Mouse (Mus musculus): ENCODE results near the gene Fam120c. TPM values are rescaled to one million over a fixed set of nuclear protein-coding genes. Genes with fewer than 3 reads are reported as not detected.
"Not testable (repeated sequence)": the region's sequence is repeated elsewhere in the genome, so short reads cannot be mapped to it uniquely, and the experiment has no call there.

The Fam120c gene
- polyA plus RNA-seq, 1 experiment from 2014 or later = 3.7 TPM

GRCm38 (mm10) chrX:151443637-151444036, 99.7 kb downstream of the Fam120c start:
- Histone ChIP-seq H3K27me3 (peaks cover 4% of the 10 kb centered on the region; the same call in 1 of the 2 replicates), H3K4me3 (no peak overlapping the region), H3K9me3 (no peaks in the 10 kb centered on the region), H3K36me3 (no peaks in the 10 kb centered on the region), H3K4me1 (no peaks in the 10 kb centered on the region), H3K4me2 (no peak overlapping the region), H3K27ac (no peak overlapping the region), H3K9ac (no peak overlapping the region)
- no peak for ATAC-seq (ENCODE audit: insufficient number of reproducible peaks, insufficient read depth, low FRiP score, low TSS enrichment, low read depth)

- Histone ChIP-seq H3K4me3 (no peak overlapping the region), H3K4me2 (no peak overlapping the region), H3K9me3 (no peaks in the 10 kb centered on the region), H3K36me3 (no peaks in the 10 kb centered on the region), H3K4me1 (no peaks in the 10 kb centered on the region), H3K27ac (no peak overlapping the region), H3K9ac (no peak overlapping the region), H3K27me3 (peaks cover 4% of the 10 kb centered on the region; the same call in 1 of the 2 replicates)
- no peak for ATAC-seq (ENCODE audit: insufficient number of reproducible peaks, insufficient read depth, low FRiP score, low TSS enrichment, low read depth)
- WGBS = 80% methylated on average over 1 of the region's 1 CpGs
Observed at GRCm38 (mm10) chrX:151444189-151444588, 100.2 kb downstream of the Fam120c start.

GRCm38 (mm10) chrX:151488128-151488527, 144.2 kb downstream of the Fam120c start:
- H3K27me3 ChIP-seq = no peaks in the 10 kb centered on the region; the same call in 1 of the 2 replicates
- WGBS = 76% methylated on average over 3 of the region's 3 CpGs
- H3K4me1 ChIP-seq = no peaks in the 10 kb centered on the region
- no peaks in the 10 kb centered on the region for H3K36me3 ChIP-seq
- no peak overlapping the region for H3K4me2 ChIP-seq
- no peaks in the 10 kb centered on the region for H3K9me3 ChIP-seq
- ATAC-seq (ENCODE audit: insufficient number of reproducible peaks, insufficient read depth, low FRiP score, low TSS enrichment, low read depth) = no peak
- H3K9ac ChIP-seq = no peak overlapping the region
- H3K4me3 ChIP-seq = no peak overlapping the region
- no peak overlapping the region for H3K27ac ChIP-seq

DNA sequence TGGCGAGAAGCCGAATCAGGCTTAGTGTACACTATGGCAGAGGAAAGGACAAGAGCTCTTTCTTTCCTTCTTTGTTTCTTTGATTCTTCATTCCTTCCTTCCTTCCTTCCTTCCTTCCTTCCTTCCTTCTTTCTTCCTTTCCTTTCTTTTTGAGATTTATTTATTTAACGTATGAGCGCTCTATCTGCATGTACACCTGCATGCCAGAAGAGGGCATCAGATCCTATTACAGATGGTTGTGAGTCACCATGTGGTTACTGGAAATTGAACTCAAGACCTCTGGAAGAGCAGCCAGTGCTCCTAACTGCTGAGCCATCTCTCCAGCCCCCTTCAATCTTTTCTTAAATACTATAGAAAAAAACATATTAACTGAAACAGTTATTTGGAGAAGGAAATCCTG, 149.3 kb downstream of the Fam120c start:
- WGBS = 83% methylated on average over 4 of the region's 4 CpGs
- H3K36me3 ChIP-seq; H3K4me3 ChIP-seq; H3K27ac ChIP-seq; H3K27me3 ChIP-seq; ATAC-seq (ENCODE audit: insufficient number of reproducible peaks, insufficient read depth, low FRiP score, low TSS enrichment, low read depth); H3K4me1 ChIP-seq; H3K9ac ChIP-seq; H3K9me3 ChIP-seq; H3K4me2 ChIP-seq: not testable (repeated sequence)

GRCm38 (mm10) chrX:151496596-151496995, 152.6 kb downstream of the Fam120c start:
- no peaks in the 10 kb centered on the region for H3K9me3 ChIP-seq
- no peak overlapping the region for H3K4me2 ChIP-seq
- H3K27me3 ChIP-seq = no peaks in the 10 kb centered on the region
- no peak overlapping the region for H3K4me3 ChIP-seq
- ATAC-seq (ENCODE audit: insufficient number of reproducible peaks, insufficient read depth, low FRiP score, low TSS enrichment, low read depth) = no peak
- no peaks in the 10 kb centered on the region for H3K4me1 ChIP-seq
- no peak overlapping the region for H3K27ac ChIP-seq
- H3K9ac ChIP-seq = no peak overlapping the region
- WGBS = 86% methylated on average over 1 of the region's 1 CpGs
- no peaks in the 10 kb centered on the region for H3K36me3 ChIP-seq

DNA sequence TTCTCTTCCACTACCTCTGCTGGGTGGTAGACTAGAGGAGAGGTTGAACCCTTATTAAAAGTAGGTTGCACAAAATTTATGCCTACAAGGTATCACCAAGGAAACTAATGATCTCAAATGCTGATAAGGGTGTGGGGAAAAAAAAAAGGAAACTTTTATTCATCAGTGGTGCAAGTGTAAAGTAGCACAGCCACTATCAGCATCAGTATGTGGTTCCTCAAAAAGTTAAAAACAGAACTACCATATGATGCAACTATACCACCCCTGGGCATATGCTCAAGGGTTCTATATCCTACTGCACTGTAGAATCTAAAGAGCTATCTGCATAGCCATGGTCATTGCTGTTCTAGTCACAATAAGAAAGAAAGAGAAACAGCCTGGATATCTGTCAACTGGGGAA, 164.6 kb downstream of the Fam120c start:
- no peaks in the 10 kb centered on the region for H3K4me1 ChIP-seq
- no peak overlapping the region for H3K9ac ChIP-seq
- H3K9me3 ChIP-seq = no peaks in the 10 kb centered on the region
- H3K36me3 ChIP-seq = no peaks in the 10 kb centered on the region
- H3K4me3 ChIP-seq = no peak overlapping the region
- H3K27me3 ChIP-seq = no peaks in the 10 kb centered on the region
- ATAC-seq (ENCODE audit: insufficient number of reproducible peaks, insufficient read depth, low FRiP score, low TSS enrichment, low read depth) = no peak
- H3K27ac ChIP-seq = no peak overlapping the region
- no peak overlapping the region for H3K4me2 ChIP-seq

DNA sequence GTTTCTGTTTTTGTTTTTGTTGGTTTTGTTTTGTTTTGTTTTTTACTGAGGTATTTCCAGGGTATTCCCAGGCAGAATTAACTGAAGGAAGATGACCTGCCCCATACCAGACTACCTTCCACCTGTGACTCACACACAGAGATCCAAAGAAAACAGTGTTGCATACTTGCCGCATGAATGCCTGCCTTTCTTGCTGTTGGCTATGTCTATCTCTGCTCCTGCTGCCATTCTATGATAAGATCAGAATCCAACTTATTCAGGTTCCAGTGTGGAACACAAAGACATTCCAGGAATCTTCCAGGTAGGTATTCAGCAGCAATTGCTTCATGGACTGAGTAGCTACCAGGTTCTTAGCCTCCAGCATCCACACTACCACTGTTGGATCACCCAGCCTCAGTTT, 165.9 kb downstream of the Fam120c start:
- H3K27ac ChIP-seq = no peak overlapping the region
- no peaks in the 10 kb centered on the region for H3K9me3 ChIP-seq
- H3K4me1 ChIP-seq = no peaks in the 10 kb centered on the region
- WGBS = 83% methylated on average over 1 of the region's 1 CpGs
- H3K36me3 ChIP-seq = no peaks in the 10 kb centered on the region
- H3K4me2 ChIP-seq = no peak overlapping the region
- H3K9ac ChIP-seq = no peak overlapping the region
- H3K4me3 ChIP-seq = no peak overlapping the region
- no peak for ATAC-seq (ENCODE audit: insufficient number of reproducible peaks, insufficient read depth, low FRiP score, low TSS enrichment, low read depth)
- no peaks in the 10 kb centered on the region for H3K27me3 ChIP-seq

GRCm38 (mm10) chrX:151513066-151513465, 169.1 kb downstream of the Fam120c start:
- 77% methylated on average over 3 of the region's 3 CpGs for WGBS
- H3K36me3 ChIP-seq = no peaks in the 10 kb centered on the region
- H3K9ac ChIP-seq = no peak overlapping the region
- H3K4me2 ChIP-seq = no peak overlapping the region
- H3K4me3 ChIP-seq = no peak overlapping the region
- H3K4me1 ChIP-seq = no peaks in the 10 kb centered on the region
- no peak overlapping the region for H3K27ac ChIP-seq
- no peaks in the 10 kb centered on the region for H3K9me3 ChIP-seq
- ATAC-seq (ENCODE audit: insufficient number of reproducible peaks, insufficient read depth, low FRiP score, low TSS enrichment, low read depth) = no peak
- H3K27me3 ChIP-seq = peaks cover 3% of the 10 kb centered on the region; the same call in 1 of the 2 replicates

GRCm38 (mm10) chrX:151513694-151514093, 169.7 kb downstream of the Fam120c start:
- Histone ChIP-seq H3K4me1 (no peaks in the 10 kb centered on the region), H3K4me2 (no peak overlapping the region), H3K9ac (no peak overlapping the region), H3K27me3 (peaks cover 3% of the 10 kb centered on the region; the same call in 1 of the 2 replicates), H3K9me3 (no peaks in the 10 kb centered on the region), H3K4me3 (no peak overlapping the region), H3K27ac (no peak overlapping the region), H3K36me3 (no peaks in the 10 kb centered on the region)
- ATAC-seq (ENCODE audit: insufficient number of reproducible peaks, insufficient read depth, low FRiP score, low TSS enrichment, low read depth) = no peak
- WGBS = 83% methylated on average over 2 of the region's 2 CpGs

- WGBS = 48% methylated on average over 1 of the region's 1 CpGs
- H3K27me3 ChIP-seq = peaks cover 12% of the 10 kb centered on the region
- no peak overlapping the region for H3K9ac ChIP-seq
- no peaks in the 10 kb centered on the region for H3K9me3 ChIP-seq
- no peaks in the 10 kb centered on the region for H3K36me3 ChIP-seq
- no peak overlapping the region for H3K4me3 ChIP-seq
- no peak overlapping the region for H3K4me2 ChIP-seq
- H3K4me1 ChIP-seq = no peaks in the 10 kb centered on the region; the same call in 1 of the 2 replicates
- no peak overlapping the region for H3K27ac ChIP-seq
- ATAC-seq (ENCODE audit: insufficient number of reproducible peaks, insufficient read depth, low FRiP score, low TSS enrichment, low read depth) = no peak
Observed at GRCm38 (mm10) chrX:151518181-151518580, 174.2 kb downstream of the Fam120c start.

- ATAC-seq (ENCODE audit: insufficient number of reproducible peaks, insufficient read depth, low FRiP score, low TSS enrichment, low read depth) = no peak
- Histone ChIP-seq H3K27me3 (peaks cover 12% of the 10 kb centered on the region), H3K4me1 (no peaks in the 10 kb centered on the region; the same call in 1 of the 2 replicates), H3K4me2 (peak overlapping the region; percentile 47), H3K9me3 (no peaks in the 10 kb centered on the region), H3K9ac (peak overlapping the region; percentile 65), H3K27ac (peak overlapping the region; percentile 91), H3K36me3 (no peaks in the 10 kb centered on the region), H3K4me3 (peak overlapping the region; percentile 54)
- 28% methylated on average over 17 of the region's 17 CpGs for WGBS
Observed at GRCm38 (mm10) chrX:151520127-151520457, 176.1 kb downstream of the Fam120c start.

DNA sequence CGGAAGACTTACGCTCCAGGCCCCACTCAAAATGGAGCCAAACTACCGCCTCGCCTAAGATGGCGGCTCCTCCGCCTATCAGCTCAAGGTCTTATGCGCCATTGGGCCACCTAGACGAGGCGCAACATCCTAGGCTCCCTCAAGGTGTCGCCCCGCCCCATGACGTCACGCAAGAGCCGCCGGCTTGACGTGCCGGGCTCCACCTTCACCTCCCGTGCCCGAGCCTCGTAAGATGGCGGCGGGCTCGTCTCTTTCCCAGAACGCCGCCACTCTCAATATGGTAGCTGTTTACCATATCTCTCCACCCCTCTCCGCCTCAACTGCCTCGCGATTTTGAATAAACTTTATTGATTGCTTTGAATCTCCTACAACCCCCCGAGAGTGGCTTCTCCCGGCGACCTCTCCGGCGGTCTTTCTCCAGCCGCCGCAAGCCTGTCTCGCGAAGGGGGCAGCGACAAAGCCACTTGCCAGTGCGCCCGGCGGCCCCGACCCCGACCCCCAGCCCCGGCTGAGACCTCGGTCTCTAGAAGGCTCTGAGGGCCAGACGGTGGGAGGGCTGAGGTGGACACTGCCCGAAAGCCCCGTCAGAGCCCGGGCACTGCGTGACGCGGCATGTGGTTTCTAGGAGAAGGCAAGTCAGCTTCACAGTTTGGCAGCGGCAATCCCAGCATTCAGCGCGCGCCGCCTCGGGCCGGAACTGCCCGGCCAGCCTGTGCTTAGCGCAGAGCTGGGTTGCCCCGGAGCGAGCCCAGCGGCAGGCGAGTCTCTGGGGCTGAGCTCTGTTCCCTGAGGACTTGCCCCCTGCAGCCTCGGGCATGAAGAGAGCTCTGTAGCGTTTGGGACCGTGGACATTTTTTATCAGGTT, 176.7 kb downstream of the Fam120c start, which contains the start of gene Phf8:
Phf8 (plus strand) TSS at position 215 of the 865 bp plus-strand sequence.
- Histone ChIP-seq H3K9me3 (no peaks in the 10 kb centered on the region), H3K9ac (peak within 1 kb of the TSS; percentile 77)
- WGBS = 24% methylated on average over 68 of the region's 68 CpGs

More for the DNA sequence above, 176.7 kb downstream of the Fam120c start, which contains the start of gene Phf8:
- ATAC-seq (ENCODE audit: insufficient number of reproducible peaks, insufficient read depth, low FRiP score, low TSS enrichment, low read depth) = peak; percentile 96
- Histone ChIP-seq H3K4me3 (peak within 1 kb of the TSS; percentile 54), H3K36me3 (no peaks in the 10 kb centered on the region), H3K4me1 (no peaks in the 10 kb centered on the region; the same call in 1 of the 2 replicates), H3K27me3 (peaks cover 12% of the 10 kb centered on the region), H3K27ac (peak within 1 kb of the TSS; percentile 96), H3K4me2 (peak within 1 kb of the TSS; percentile 63)
